Mouse (Mus musculus) heart, adult 2 months (tissue): Measurements from ENCODE around the gene Golim4. TPM values are rescaled to one million over a fixed set of nuclear protein-coding genes. Genes with fewer than 3 reads are reported as not detected.
"Not testable (repeated sequence)": the region's sequence is repeated elsewhere in the genome, so short reads cannot be mapped to it uniquely, and the experiment has no call there.

ENCODE experiments used
- DNase-seq, 2 experiments: peaks; one replicate each; pipeline ENCODE4 v3.0.0; 2021
- H3K27ac ChIP-seq: fragments of 200-600 bp; 2 replicates; pipeline ENCODE4 v1.8.1; 2022
- H3K27me3 ChIP-seq: fragments of 200-500 bp; 2 replicates; pipeline ENCODE4 v1.6.1; 2012; ENCODE audit warnings: mild to moderate bottlenecking, low read length, inconsistent platforms, mixed read lengths; ENCODE audit not compliant: control insufficient read depth, insufficient read depth
- H3K36me3 ChIP-seq: fragments of 200-500 bp; 2 replicates; pipeline ENCODE4 v1.6.1; 2012; ENCODE audit warnings: low read length, inconsistent platforms; ENCODE audit not compliant: control insufficient read depth, insufficient read depth
- H3K4me1 ChIP-seq: fragments of 200-500 bp; 2 replicates; pipeline ENCODE4 v1.6.1; 2011; ENCODE audit warnings: low read length; ENCODE audit not compliant: control insufficient read depth, insufficient read depth
- H3K4me3 ChIP-seq: fragments of 200-600 bp; 2 replicates; pipeline ENCODE4 v1.8.1; 2022
- H3K79me2 ChIP-seq: fragments of 200-500 bp; replicated peaks from 2 replicates; pipeline ENCODE4 v1.6.1; 2012; ENCODE audit warnings: mild to moderate bottlenecking, inconsistent platforms, low read length, moderate library complexity, mixed read lengths; ENCODE audit not compliant: control insufficient read depth, insufficient read depth
- H3K9ac ChIP-seq: fragments of 200-500 bp; 2 replicates; pipeline ENCODE4 v1.6.1; 2012; ENCODE audit warnings: low read depth, mild to moderate bottlenecking, control low read depth, inconsistent platforms, low read length, mixed read lengths
- CTCF ChIP-seq: fragments of 200-600 bp; IDR thresholded peaks from 2 replicates; pipeline ENCODE4 v1.8.1; 2022; ENCODE audit warnings: antibody characterized with exemption, mild to moderate bottlenecking, moderate library complexity
- EP300 ChIP-seq: fragments of 200-500 bp; IDR thresholded peaks from 2 replicates; pipeline ENCODE4 v1.6.1; 2011; ENCODE audit warnings: low read depth, low read length, control low read depth; ENCODE audit not compliant: insufficient read depth
- POLR2A ChIP-seq: fragments of 200-500 bp; IDR thresholded peaks from 2 replicates; pipeline ENCODE4 v1.6.1; 2011; ENCODE audit warnings: mild to moderate bottlenecking, low read depth, low read length, control low read depth; ENCODE audit not compliant: insufficient read depth
- WGBS: fragments of 180-500 bp; shearing (Covaris S2); methylation state at CpG from one replicate; pipeline ENCODE4 v1.1.7; 2018; 5-methylcytosine and 5-hydroxymethylcytosine counted together
- intact Hi-C: fragments of 180-260 bp; cut with DNase I; formaldehyde crosslinking; loops from one replicate; pipeline ENCODE4 v1.15.1; 2025
- long read RNA-seq: library from polyadenylated mRNA; stranded (forward); transcript quantifications from one replicate; pipeline ENCODE4 v2.0.0, GENCODE M21; 2021
- polyA plus RNA-seq: library from polyadenylated mRNA; depleted of rRNA; stranded (reverse); fragments of >200 nt; gene quantifications from 2 replicates; pipeline ENCODE4 v1.2.3, GENCODE M21; 2012; rRNA removed
- total RNA-seq, 2 experiments: library from RNA; stranded (reverse); gene quantifications; 2 replicates each; pipeline ENCODE4 v1.2.3; 2021

The Golim4 gene
- total RNA-seq (10 to 100 TPM; 15.2 to 16.5 TPM), polyA plus RNA-seq (12.4 and 17.4 TPM in 2 replicates)
- long read RNA-seq, full-length matches to known transcripts: 15 of 21 reads
- long read RNA-seq, partial matches to known transcripts: 2 of 21 reads
- long read RNA-seq, other reads (novel, unspliced or antisense): 4 of 21 reads

DNA sequence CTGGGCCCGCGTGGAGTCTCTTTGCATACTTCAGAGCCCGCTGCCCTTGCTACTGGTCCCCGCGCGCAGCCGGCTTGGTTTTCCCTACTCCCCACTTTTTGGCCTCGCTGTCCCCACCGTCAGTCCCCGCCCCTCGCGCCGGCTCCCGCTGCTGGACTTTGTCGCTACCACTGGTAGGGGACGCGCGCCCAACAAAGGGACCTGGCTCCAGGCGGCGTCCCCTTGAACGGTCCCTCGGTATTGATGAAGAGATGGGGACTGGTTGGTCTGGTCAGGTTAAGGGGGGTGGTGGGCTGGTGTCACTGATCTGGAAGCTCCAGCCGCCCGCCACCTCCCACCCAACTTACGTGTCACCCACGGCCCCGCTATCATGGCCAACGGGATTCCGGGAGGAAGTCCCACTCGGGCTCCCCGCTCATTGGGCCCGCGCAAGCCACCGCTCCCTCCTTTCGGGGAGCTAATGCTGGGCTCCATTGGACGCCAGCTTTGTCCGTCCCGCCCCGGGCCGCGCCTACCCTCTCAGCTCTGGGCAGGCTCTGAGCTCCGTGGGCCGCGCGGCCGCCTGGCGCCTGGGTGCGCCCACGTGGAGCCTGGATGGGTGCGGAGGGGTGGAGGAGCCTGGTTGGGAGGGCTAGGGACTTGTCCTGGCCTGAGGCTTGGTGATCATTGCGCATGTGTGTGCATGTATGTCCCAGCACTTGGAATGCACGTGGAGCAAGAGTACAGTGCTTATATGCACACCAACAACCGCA is at the start of gene Golim4:
TSS of gene Golim4 (minus strand) at position 399 of the 752 bp plus-strand sequence.
- intact Hi-C loops: loop anchor here (5.0 kb wide), 2 partner anchors 44 to 399 kb away; partner anchors contain the start of genes Pdcd10 and Serpini1
- Histone ChIP-seq H3K9ac (peak within 1 kb of the TSS; percentile 71), H3K79me2 (peaks cover under 1% of the 10 kb centered on the region; the same call in 1 of the 2 replicates), H3K27me3 (no peaks in the 10 kb centered on the region), H3K4me3 (peak within 1 kb of the TSS; percentile 83), H3K4me1 (peaks cover 2% of the 10 kb centered on the region), H3K36me3 (no peaks in the 10 kb centered on the region; the same call in 1 of the 2 replicates), H3K27ac (peak within 1 kb of the TSS; percentile 88)
- DNase-seq: peak; percentile 92 to 96
- under 1% methylated on average over 53 of the region's 53 CpGs for WGBS
- peak; percentile 78 for TF ChIP-seq POLR2A
- TF ChIP-seq CTCF: peak; percentile 6; the same call in 1 of the 2 replicates
- no peak for TF ChIP-seq EP300

DNA sequence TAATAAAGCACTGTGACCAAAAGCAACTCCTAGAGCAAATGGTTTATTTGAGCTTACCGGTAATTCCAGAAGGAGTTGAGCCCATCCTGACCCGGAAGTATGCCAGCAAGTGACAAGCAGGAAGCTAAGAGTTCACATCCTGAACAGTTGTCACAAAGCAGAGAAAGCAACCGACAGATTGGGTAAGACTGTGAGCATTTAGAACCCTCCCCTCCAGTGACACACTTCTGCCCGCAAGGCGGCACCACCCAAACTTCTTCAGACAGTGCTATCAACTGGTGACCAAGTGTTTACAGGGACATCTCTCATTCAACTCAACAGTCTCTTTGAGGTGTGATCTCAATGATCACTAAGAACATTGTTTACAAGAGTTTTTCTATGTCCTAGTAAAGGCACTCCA is 48.9 kb upstream of the Golim4 start:
- no peaks in the 10 kb centered on the region for H3K79me2 ChIP-seq
- H3K27me3 ChIP-seq: no peaks in the 10 kb centered on the region
- no peak overlapping the region for H3K4me3 ChIP-seq
- DNase-seq: peak in 1 of 2 experiments; percentile 2
- H3K9ac ChIP-seq: no peak overlapping the region
- H3K4me1 ChIP-seq: no peaks in the 10 kb centered on the region
- TF ChIP-seq EP300: no peak
- no peak for TF ChIP-seq POLR2A
- no peak for TF ChIP-seq CTCF
- no peak overlapping the region for H3K27ac ChIP-seq
- intact Hi-C loops: no loop called here
- WGBS: 51% methylated on average over 5 of the region's 5 CpGs
- H3K36me3 ChIP-seq: no peaks in the 10 kb centered on the region

DNA sequence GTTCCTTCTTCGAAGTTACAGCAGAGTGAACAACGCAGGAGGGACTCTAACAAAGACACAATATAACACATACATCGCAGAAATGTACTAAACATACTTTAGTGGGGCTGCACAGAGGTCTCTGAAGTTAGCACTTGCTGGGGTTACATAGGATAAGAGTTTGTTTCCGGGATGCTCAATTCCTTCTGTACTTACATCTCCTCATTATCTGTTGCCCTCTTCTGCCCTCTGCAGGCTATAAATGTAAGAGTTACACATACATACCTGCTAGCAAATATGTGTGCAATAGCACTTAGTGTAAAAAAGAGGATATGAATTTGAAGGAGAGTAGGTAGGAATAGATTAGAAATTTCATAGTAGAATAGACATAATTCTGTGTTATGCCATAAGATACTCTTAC is 44.4 kb upstream of the Golim4 start:
- Histone ChIP-seq H3K4me3 (no peak overlapping the region), H3K27me3 (no peaks in the 10 kb centered on the region), H3K36me3 (no peaks in the 10 kb centered on the region), H3K4me1 (no peaks in the 10 kb centered on the region), H3K27ac (no peak overlapping the region), H3K9ac (no peak overlapping the region), H3K79me2 (no peaks in the 10 kb centered on the region)
- peak; percentile 82 for TF ChIP-seq CTCF
- TF ChIP-seq EP300: no peak
- WGBS: 37% methylated on average over 4 of the region's 4 CpGs
- intact Hi-C loops: loop anchor here (1.0 kb wide), 1 partner anchor 91 kb away; no protein-coding TSS in a partner anchor
- peak in 1 of 2 experiments; percentile 3 for DNase-seq

DNA sequence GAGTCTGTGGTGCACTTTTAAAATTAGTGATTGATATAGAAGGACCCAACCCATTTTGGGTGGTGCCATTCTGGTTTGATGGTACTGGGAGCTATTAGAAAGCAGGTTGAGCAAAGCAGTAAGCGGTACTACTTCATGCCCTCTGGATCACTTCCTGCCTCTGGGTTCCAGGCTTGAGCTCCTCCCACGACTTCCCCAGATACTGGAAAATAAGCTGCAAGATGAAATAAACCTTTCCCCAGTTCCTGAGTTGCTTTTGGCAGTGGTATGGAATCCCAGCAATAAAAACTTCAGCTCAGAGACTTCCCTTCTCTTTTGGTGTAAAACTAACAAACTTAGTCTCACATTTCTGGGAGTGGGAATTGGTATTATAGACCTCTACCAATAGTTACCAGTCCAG is 43.7 kb upstream of the Golim4 start:
- Histone ChIP-seq H3K9ac (no peak overlapping the region), H3K79me2 (no peaks in the 10 kb centered on the region), H3K4me3 (no peak overlapping the region), H3K27ac (no peak overlapping the region), H3K36me3 (no peaks in the 10 kb centered on the region), H3K4me1 (no peaks in the 10 kb centered on the region), H3K27me3 (no peaks in the 10 kb centered on the region)
- TF ChIP-seq CTCF (no peak), EP300 (no peak), POLR2A (no peak)
- no peak for DNase-seq
- WGBS: 20% methylated on average over 2 of the region's 2 CpGs
- intact Hi-C loops: no loop called here

DNA sequence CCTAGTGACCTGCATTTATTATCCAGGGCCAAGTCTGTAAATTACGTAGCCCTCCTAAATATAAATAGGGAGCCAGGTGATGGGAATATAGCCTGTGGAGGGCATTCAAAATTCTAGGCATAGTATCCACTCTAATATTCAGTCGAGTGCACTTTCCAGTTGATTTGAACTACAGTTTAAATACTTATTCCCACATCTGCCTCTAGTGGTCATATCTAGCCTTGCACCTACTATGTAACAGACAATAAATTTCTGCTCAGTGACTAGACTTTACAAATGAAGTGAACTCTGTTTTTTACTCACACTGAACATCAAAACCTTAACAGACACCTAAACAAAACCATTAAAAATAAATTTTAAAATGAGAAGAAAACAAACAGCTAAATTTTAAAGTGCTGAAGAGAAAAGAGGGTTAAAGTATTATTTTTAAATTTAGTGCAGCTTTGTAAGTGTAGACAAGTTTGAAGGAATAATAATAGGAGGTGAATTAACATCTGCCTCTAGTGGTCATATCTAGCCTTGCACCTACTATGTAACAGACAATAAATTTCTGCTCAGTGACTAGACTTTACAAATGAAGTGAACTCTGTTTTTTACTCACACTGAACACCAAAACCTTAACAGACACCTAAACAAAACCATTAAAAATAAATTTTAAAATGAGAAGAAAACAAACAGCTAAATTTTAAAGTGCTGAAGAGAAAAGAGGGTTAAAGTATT is 24.4 kb upstream of the Golim4 start:
- DNase-seq: not testable (repeated sequence)
- intact Hi-C loops: loop anchor here (5.0 kb wide), 1 partner anchor 69 kb away; no protein-coding TSS in a partner anchor

DNA sequence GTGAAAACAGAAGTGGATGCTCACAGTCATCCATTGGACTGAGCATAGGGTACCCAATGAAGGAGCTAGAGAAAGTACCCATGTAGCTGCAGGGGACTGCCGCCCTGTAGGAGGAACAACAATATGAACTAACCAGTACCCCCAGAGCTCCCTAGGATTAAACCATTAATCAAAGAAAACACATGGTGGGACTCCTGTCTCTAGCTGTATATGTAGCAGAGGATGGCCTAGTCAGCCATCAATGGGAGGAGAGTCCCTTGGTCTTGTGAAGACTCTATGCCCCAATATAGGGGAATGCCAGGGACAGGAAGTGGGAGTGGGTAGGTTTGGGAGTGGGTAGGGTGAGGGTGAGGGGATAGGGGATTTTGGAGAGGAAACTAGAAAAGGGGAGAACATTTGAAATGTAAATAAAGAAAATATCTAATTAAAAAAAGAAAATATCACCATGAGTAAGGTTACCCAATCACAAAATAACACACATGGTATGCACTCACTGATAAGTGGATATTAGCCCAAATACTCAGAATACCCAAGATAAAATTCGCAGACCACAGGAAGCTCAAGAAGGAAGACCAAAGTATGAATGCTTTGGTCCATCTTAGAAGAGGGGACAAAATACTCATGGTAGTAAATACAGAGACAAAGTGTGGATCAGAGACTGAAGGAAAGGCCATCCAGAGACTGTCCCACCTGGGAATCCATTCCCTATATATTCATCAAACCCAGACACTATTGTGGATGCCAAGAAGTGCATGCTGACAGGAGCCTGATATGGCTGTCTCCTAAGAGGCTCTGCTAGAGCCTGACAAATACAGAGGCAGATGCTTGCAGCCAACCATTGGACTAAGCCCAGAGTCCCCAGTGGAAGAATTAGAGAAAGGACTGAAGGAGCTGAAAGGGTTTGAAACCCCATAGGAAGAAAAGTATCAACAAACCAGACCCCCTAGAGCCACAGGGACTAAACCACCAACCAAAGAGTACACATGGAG is 6.3 kb upstream of the Golim4 start:
- H3K4me3 ChIP-seq, H3K79me2 ChIP-seq, H3K36me3 ChIP-seq, intact Hi-C loops, DNase-seq, H3K27ac ChIP-seq, H3K4me1 ChIP-seq, H3K9ac ChIP-seq, H3K27me3 ChIP-seq: not testable (repeated sequence)
- WGBS: 73% methylated on average over 2 of the region's 2 CpGs

More for the DNA sequence above, 24.4 kb upstream of the Golim4 start:
- not testable (repeated sequence) for H3K9ac ChIP-seq, H3K36me3 ChIP-seq, H3K4me1 ChIP-seq, H3K4me3 ChIP-seq, H3K27me3 ChIP-seq, H3K27ac ChIP-seq, H3K79me2 ChIP-seq
- WGBS: 72% methylated on average over 2 of the region's 2 CpGs
- peak; percentile 71 for TF ChIP-seq CTCF
